Mouse (Mus musculus) intestine, embryonic 14.5 days (tissue): ENCODE results near the gene Prmt1. TPM values are rescaled to one million over a fixed set of nuclear protein-coding genes. Genes with fewer than 3 reads are reported as not detected.

Experiments
- ATAC-seq: fragments of 200-750 bp; cut with Nextera tagmentation; replicated peaks from 2 replicates; pipeline ENCODE4 v1.8.0; 2017; ENCODE audit warnings: low read depth, moderate number of reproducible peaks, moderate TSS enrichment, moderate library complexity; ENCODE audit not compliant: low FRiP score, low TSS enrichment
- DNase-seq: peaks from one replicate; pipeline ENCODE4 v3.0.0-alpha.2; 2018; ENCODE audit warnings: low spot score
- H3K27ac ChIP-seq: fragments of 300-500 bp; sonication (generic); 2 replicates; pipeline ENCODE4 v1.5.1; 2014; ENCODE audit warnings: low read depth, mild to moderate bottlenecking, control low read depth
- H3K27me3 ChIP-seq: fragments of 300-500 bp; sonication (generic); replicated peaks from 2 replicates; pipeline ENCODE4 v1.6.1; 2014; ENCODE audit warnings: low read length, control low read depth; ENCODE audit not compliant: control insufficient read depth, insufficient read depth
- H3K36me3 ChIP-seq: fragments of 300-500 bp; sonication (generic); 2 replicates; pipeline ENCODE4 v1.6.1; 2014; ENCODE audit warnings: low read length, control low read depth; ENCODE audit not compliant: control insufficient read depth, insufficient read depth
- H3K4me1 ChIP-seq: fragments of 300-500 bp; sonication (generic); replicated peaks from 2 replicates; pipeline ENCODE4 v1.6.1; 2014; ENCODE audit warnings: low read length, control low read depth, mixed read lengths; ENCODE audit not compliant: control insufficient read depth, insufficient read depth
- H3K4me2 ChIP-seq: fragments of 300-500 bp; sonication (generic); 2 replicates; pipeline ENCODE4 v1.6.1; 2014; ENCODE audit warnings: low read length
- H3K4me3 ChIP-seq: fragments of 300-500 bp; sonication (generic); 2 replicates; pipeline ENCODE4 v1.5.1; 2014; ENCODE audit warnings: low read depth, low read length, control low read depth, mixed read lengths
- H3K9ac ChIP-seq: fragments of 300-500 bp; sonication (generic); 2 replicates; pipeline ENCODE4 v1.6.1; 2014; ENCODE audit warnings: mild to moderate bottlenecking, low read length
- H3K9me3 ChIP-seq: fragments of 300-500 bp; sonication (generic); 2 replicates; pipeline ENCODE4 v1.6.1; 2016; ENCODE audit warnings: low read length, control low read depth; ENCODE audit not compliant: control insufficient read depth
- WGBS: fragments of 180-500 bp; shearing (Covaris S2); extraction: QIAGEN DNeasy Blood & Tissue Kit; methylation state at CpG from one replicate; pipeline ENCODE4 v1.1.7; 2014; 5-methylcytosine and 5-hydroxymethylcytosine counted together
- polyA plus RNA-seq: library from polyadenylated mRNA; unstranded; fragments of >200 nt; fragmentation: Nextera tagmentation; extraction: Ambion mirVana; gene quantifications from 2 replicates; pipeline ENCODE4 v1.2.1, GENCODE M21; 2014

Prmt1 gene
- polyA plus RNA-seq, 1 experiment from 2014 or later, result 211 TPM

DNA sequence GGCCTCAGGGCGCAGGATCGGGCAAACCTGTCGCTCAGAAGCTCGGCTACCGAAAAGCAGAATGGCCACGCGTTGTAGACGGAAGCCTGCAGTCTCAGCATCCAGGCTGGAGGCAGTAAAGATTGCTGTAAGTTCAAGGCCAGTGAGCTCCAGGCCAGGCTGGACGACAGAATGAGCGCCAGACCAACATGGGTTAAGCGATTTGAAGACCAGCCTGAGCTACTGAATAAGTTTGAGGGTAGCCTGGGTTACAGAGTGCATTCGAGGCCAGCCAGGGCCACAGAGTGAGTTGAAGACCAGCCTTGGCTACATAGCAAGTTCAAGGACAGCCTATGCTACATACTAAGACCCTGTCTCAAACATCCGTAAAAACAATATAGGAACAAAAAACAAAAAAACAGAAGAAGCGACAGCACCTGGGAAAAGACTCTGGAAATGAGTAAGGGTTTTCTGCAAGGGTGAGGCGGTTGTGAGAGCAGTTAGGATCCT, 11.6 kb upstream of the Prmt1 start:
- Histone ChIP-seq H3K9ac (peak overlapping the region; percentile 86), H3K4me3 (peak overlapping the region; percentile 84), H3K4me2 (peak overlapping the region; percentile 96), H3K36me3 (peaks cover 65% of the 10 kb centered on the region), H3K4me1 (peaks cover 18% of the 10 kb centered on the region), H3K27me3 (no peaks in the 10 kb centered on the region), H3K9me3 (no peaks in the 10 kb centered on the region), H3K27ac (peak overlapping the region; percentile 86)
- ATAC-seq (peak; percentile 4; the same call in 1 of the 2 replicates), DNase-seq (no peak)
- WGBS, result 4% methylated on average over 15 of the region's 15 CpGs

DNA sequence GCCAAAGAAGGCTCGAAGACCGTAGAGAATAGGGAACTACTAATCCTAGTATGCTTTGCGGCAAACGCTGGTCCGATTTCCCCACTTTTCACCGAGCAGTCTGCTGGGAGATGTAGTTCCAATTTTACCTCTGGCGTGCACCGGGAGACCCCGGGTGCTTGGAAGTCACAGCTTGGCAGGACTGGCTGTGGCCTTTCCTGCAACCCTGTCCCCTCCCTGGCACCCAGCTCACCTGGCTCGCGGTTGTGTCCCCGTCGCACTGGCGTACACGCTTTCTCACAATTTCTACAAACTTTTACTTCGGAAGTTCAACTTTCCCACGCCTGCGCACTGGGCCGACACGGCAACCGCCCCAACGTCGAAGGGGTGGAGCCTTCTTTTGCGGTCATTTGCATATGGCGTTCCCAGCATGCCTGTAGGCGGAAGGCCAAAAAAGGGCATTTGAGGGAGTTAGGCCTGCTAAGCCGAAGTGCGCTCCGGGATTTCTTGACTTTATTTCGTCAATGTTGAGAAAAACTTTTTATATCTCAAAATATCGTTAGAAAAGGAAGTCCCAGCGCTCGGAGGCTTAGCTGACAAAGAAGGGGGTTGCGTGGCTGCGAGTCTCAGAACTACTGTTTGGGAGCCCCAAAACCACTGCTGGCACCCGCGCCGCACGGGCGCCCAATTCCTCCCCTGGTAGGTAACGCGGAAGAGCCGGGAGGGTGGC, 11.0 kb upstream of the Prmt1 start, which contains the start of gene Irf3:
Gene Irf3, plus strand, starts transcription at position 418 of the 709 bp plus-strand sequence.
- Histone ChIP-seq H3K36me3 (peaks cover 63% of the 10 kb centered on the region), H3K4me1 (peaks cover 18% of the 10 kb centered on the region), H3K9ac (peak within 1 kb of the TSS; percentile 86), H3K27ac (peak within 1 kb of the TSS; percentile 86), H3K9me3 (no peaks in the 10 kb centered on the region), H3K4me2 (peak within 1 kb of the TSS; percentile 96), H3K27me3 (no peaks in the 10 kb centered on the region), H3K4me3 (peak within 1 kb of the TSS; percentile 84)
- ATAC-seq (peak; percentile 89), DNase-seq (peak; percentile 98)
- under 1% methylated on average over 43 of the region's 43 CpGs for WGBS

DNA sequence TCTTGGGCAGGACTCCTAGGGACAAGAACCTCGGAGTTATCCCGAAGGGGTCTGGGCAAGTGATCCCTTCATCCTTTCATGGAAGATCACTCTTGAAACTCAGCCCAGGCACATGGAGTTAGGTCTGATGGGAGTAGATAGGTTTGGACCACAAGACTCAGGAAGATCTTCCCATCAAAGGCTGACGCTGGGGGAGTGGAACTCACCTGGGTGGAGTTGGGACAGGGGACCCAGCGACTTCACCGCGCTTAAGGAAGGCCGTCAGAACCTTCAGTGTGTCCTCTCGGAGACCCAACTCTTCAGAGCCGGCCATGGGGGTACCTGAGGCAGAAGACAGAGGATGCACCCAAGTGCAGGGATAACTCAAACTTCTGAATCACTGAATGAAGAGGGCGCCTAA, 10.3 kb upstream of the Prmt1 start:
- Histone ChIP-seq H3K4me2 (peak overlapping the region; percentile 96), H3K9ac (peak overlapping the region; percentile 86), H3K27me3 (no peaks in the 10 kb centered on the region), H3K27ac (peak overlapping the region; percentile 86; the same call in 1 of the 2 replicates), H3K9me3 (no peaks in the 10 kb centered on the region), H3K4me1 (peaks cover 18% of the 10 kb centered on the region), H3K36me3 (peaks cover 63% of the 10 kb centered on the region), H3K4me3 (peak overlapping the region; percentile 84)
- 10% methylated on average over 10 of the region's 10 CpGs for WGBS
- DNase-seq (no peak), ATAC-seq (no peak)

DNA sequence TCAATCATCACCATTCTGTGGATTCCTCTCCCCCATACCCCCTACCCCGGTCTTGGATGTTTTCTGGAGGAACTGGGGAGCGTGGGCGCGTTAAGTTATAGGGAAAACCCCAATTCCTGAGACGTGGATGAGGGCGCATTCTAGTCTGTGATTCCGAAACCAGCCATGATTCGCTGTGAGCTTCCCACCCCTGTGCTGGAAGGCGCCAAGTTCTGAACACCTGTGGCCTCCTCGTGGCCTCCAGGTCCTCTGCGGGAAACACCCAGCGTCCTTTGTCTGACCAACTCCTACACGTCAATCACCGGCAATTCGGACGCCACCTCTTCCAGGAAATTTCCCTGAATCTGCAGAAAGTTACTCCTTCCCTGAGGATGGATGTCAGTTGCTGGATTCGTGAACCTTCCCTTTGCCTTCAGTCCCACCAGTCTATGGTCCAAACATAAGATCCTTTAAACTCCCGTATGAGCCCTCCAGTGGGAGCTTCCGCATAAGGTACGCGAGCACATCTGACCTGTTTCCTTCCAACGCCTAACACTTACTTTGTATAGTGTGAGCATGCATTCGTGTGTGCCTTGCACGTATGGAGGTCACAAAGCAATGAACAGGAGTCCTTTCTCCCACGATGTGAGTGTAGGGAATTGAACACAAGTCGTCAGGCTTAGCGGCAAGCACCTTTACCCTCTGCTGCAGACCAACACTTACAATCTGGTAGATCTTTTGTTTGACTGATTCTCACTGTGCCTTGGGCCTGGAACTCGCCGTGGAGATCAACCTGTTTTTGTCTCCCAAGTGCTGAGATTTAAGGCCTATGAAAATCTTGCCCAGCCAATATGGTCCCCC, 731 bp upstream of the Prmt1 start:
- Histone ChIP-seq H3K27me3 (no peaks in the 10 kb centered on the region), H3K27ac (peak overlapping the region; percentile 84), H3K4me1 (peaks cover 22% of the 10 kb centered on the region), H3K4me2 (peak overlapping the region; percentile 77), H3K36me3 (peaks cover 32% of the 10 kb centered on the region), H3K9ac (peak overlapping the region; percentile 80), H3K4me3 (peak overlapping the region; percentile 74), H3K9me3 (no peaks in the 10 kb centered on the region)
- DNase-seq (peak; percentile 91), ATAC-seq (peak; percentile 34)
- under 1% methylated on average over 29 of the region's 29 CpGs for WGBS

DNA sequence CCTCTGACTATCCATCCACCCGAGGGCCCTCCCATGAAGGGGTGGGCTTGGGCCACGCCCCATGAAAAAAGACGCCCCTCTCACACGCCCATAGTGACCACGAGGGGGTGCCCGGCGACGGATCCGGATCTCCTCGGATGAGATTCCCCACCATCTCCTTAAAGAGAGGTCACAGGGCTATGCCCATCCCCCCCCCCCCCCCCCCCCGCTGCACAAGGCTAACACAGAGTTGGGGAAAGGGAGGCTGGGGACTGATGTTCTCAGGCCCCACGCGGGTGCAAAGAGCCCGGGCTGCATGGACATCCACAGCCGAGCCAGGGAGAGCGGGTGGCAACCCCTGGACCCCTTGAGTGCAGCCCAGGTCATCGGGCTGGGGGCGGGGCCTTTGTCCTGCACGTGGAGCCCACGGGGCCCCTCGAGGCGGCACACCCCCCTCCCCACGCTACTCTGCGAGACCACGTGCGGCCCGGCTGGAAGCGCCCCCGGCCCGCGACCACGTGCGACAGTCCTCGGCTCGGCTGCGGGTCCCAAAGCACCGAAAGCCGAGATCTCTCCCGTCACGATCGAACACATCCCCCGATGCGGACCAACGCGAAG, 675 bp downstream of the Prmt1 start:
- whole genome bisulfite sequencing, result under 1% methylated on average over 44 of the region's 45 CpGs
- Histone ChIP-seq H3K4me3 (peak overlapping the region; percentile 99), H3K9ac (peak overlapping the region; percentile 99), H3K27me3 (no peaks in the 10 kb centered on the region), H3K4me1 (peaks cover 22% of the 10 kb centered on the region), H3K4me2 (peak overlapping the region; percentile 68), H3K9me3 (no peaks in the 10 kb centered on the region), H3K27ac (peak overlapping the region; percentile 93), H3K36me3 (peaks cover 32% of the 10 kb centered on the region)
- peak; percentile 86 for DNase-seq
- peak; percentile 11 for ATAC-seq

DNA sequence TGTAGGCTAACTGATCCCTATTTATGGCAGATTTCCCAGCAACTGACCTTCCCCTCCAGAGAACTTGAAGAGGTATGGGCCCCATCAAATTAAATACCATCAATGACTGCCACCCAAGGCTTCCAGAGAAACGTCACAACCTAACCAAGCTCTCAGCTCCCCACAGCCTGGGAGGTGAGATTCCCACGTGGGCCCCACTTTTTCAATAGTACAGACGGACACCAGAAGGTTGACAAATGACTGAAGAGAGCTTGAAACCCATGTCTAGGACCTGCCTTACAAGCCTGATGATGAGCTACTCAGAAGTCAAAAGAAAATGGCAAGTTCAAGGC, 1.6 kb downstream of the Prmt1 start:
- H3K4me2 ChIP-seq, result peak overlapping the region; percentile 68
- H3K4me1 ChIP-seq, result peaks cover 22% of the 10 kb centered on the region
- H3K36me3 ChIP-seq, result peaks cover 32% of the 10 kb centered on the region
- ATAC-seq (no peak), DNase-seq (no peak)
- no peak overlapping the region for H3K27ac ChIP-seq
- H3K9me3 ChIP-seq, result no peaks in the 10 kb centered on the region
- no peaks in the 10 kb centered on the region for H3K27me3 ChIP-seq
- 28% methylated on average over 3 of the region's 3 CpGs for WGBS
- no peak overlapping the region; the same call in 1 of the 2 replicates for H3K9ac ChIP-seq
- H3K4me3 ChIP-seq, result peak overlapping the region; percentile 99

DNA sequence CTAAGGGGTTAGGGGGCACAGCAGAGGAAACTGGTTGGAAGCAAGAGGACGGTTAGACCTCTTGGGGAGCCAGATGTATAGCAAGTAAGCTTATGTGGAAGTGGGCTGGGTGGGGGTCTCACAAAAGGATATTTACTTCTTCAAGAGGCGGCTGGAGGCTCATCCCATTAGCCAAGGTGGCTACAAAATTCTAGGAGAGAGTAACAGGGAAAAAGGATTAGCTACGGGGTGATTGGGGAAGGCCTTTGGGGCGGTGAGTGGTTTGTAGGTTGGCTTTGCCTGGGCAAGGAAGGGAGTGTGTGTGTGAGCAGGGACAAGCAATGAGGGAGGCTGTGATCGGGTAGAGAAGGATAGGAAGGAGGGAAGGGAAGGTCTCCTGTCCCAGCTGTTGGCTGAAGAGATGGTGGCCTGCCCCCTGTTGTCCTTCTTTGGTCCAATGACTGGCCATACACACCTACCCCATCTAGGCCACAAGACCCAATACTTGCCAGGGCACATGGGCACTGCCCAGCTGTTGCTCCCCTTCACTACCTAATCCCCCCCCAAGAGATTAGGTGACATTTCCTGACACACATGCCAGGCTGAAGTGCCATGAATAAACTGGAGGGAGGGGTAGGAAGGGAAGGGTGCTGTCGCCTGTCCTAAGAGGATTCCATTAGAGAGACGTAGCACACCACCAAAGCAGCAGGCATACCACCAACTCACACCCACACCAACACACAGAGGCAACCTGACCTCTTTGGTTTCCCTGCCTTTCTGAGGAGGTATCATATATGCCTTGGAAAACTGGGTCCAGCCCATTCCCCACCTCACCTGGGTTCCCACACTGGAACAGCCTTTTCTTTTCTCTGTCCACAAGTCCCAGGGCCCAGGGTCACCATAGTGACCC, 2.2 kb downstream of the Prmt1 start:
- H3K4me1 ChIP-seq, result peaks cover 22% of the 10 kb centered on the region
- H3K9ac ChIP-seq, result no peak overlapping the region
- peak overlapping the region; percentile 99 for H3K4me3 ChIP-seq
- H3K27me3 ChIP-seq, result no peaks in the 10 kb centered on the region
- ATAC-seq (no peak), DNase-seq (no peak)
- WGBS, result 78% methylated on average over 7 of the region's 7 CpGs
- no peaks in the 10 kb centered on the region for H3K9me3 ChIP-seq
- H3K36me3 ChIP-seq, result peaks cover 38% of the 10 kb centered on the region
- no peak overlapping the region for H3K27ac ChIP-seq
- H3K4me2 ChIP-seq, result peak overlapping the region; percentile 68

DNA sequence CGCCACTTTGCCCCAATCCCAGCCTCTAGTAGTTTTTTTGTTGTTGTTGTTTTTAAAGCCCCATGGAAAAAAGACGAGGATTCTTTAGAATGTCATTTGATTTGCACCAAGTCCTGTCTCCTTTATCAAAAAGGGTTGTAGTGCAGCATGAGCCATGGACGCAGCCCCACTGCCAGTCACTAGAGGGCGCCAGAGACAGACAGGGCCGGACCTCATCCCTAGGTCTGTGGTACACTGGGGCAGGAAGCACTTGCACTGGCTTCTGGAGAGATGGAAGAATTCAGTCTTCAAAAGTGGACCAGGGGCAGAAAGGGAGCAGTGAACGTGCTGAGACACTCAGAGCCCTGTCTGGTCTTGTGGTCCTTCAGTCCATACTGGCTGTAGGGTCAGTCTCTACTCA, 3.3 kb downstream of the Prmt1 start:
- Histone ChIP-seq H3K27ac (no peak overlapping the region), H3K4me3 (no peak overlapping the region)

More for the DNA sequence above, 3.3 kb downstream of the Prmt1 start:
- Histone ChIP-seq H3K9me3 (no peaks in the 10 kb centered on the region), H3K36me3 (peaks cover 49% of the 10 kb centered on the region), H3K4me1 (peaks cover 17% of the 10 kb centered on the region), H3K27me3 (no peaks in the 10 kb centered on the region), H3K4me2 (no peak overlapping the region), H3K9ac (no peak overlapping the region)
- peak; percentile 96 for DNase-seq
- no peak for ATAC-seq
- 32% methylated on average over 6 of the region's 6 CpGs for WGBS
